Mouse (Mus musculus) spleen, adult 2 months (tissue): Measurements from ENCODE around the gene Rxfp4. TPM values are rescaled to one million over a fixed set of nuclear protein-coding genes. Genes with fewer than 3 reads are reported as not detected.
A peak's percentile ranks its signal among the peaks of the same experiment; 100 is the strongest.

Experiments
- DNase-seq, 2 experiments: peaks; one replicate each; pipeline versions ENCODE4 v3.0.0 to v3.0.0-alpha.2; 2012 to 2021; ENCODE audit warnings: low spot score in 2 of 2, low read depth in 1 of 2
- H3K27ac ChIP-seq: fragments of 200-500 bp; 2 replicates; pipeline ENCODE4 v1.5.1; 2012; ENCODE audit warnings: low read length, inconsistent platforms; ENCODE audit not compliant: insufficient read depth
- H3K27me3 ChIP-seq: fragments of 200-500 bp; 2 replicates; pipeline ENCODE4 v1.6.1; 2012; ENCODE audit warnings: mild to moderate bottlenecking, moderate library complexity, low read length, inconsistent platforms; ENCODE audit not compliant: control insufficient read depth, insufficient read depth
- H3K36me3 ChIP-seq: fragments of 200-500 bp; 2 replicates; pipeline ENCODE4 v1.6.1; 2012; ENCODE audit warnings: mild to moderate bottlenecking, low read length, inconsistent platforms; ENCODE audit not compliant: control insufficient read depth, insufficient read depth
- H3K4me1 ChIP-seq: fragments of 200-500 bp; 2 replicates; pipeline ENCODE4 v1.6.1; 2011; ENCODE audit warnings: inconsistent platforms; ENCODE audit not compliant: control insufficient read depth, insufficient read depth, insufficient read length
- H3K4me3 ChIP-seq: fragments of 200-500 bp; 2 replicates; pipeline ENCODE4 v1.5.1; 2011; ENCODE audit warnings: mild to moderate bottlenecking, inconsistent platforms; ENCODE audit not compliant: insufficient read depth, insufficient read length; ENCODE audit errors: extremely low read depth
- CTCF ChIP-seq: fragments of 200-500 bp; IDR thresholded peaks from 2 replicates; pipeline ENCODE4 v1.5.1; 2011; ENCODE audit warnings: mild to moderate bottlenecking, inconsistent platforms; ENCODE audit not compliant: insufficient read depth, insufficient read length, insufficient replicate concordance; ENCODE audit errors: extremely low read depth
- POLR2A ChIP-seq: fragments of 200-500 bp; IDR thresholded peaks from 2 replicates; pipeline ENCODE4 v1.6.1; 2011; ENCODE audit warnings: low read depth, low read length, inconsistent platforms
- WGBS: fragments of 180-500 bp; shearing (Covaris S2); methylation state at CpG from one replicate; pipeline ENCODE4 v1.1.7; 2018; 5-methylcytosine and 5-hydroxymethylcytosine counted together
- polyA plus RNA-seq: library from polyadenylated mRNA; depleted of rRNA; stranded (reverse); fragments of >200 nt; gene quantifications from 2 replicates; pipeline ENCODE4 v1.2.3, GENCODE M21; 2012

The Rxfp4 gene
- polyA plus RNA-seq, 1 experiment, result not detected

- Histone ChIP-seq H3K4me1 (peaks cover 31% of the 10 kb centered on the region; the same call in 1 of the 2 replicates), H3K27ac (peak overlapping the region; percentile 93), H3K27me3 (no peaks in the 10 kb centered on the region), H3K36me3 (0 out of 2 replicates have a peak, but pooled peaks cover 1% of the 10 kb centered on the region), H3K4me3 (peak overlapping the region; percentile 88)
- WGBS, result 12% methylated on average over 15 of the region's 15 CpGs
- DNase-seq, result no peak
- TF ChIP-seq POLR2A (no peak), CTCF (no peak)
Observed at GRCm38 (mm10) chr3:88620146-88620991, 32.6 kb downstream of the Rxfp4 start.

- no peak overlapping the region for H3K27ac ChIP-seq
- H3K36me3 ChIP-seq, result peaks cover 2% of the 10 kb centered on the region; the same call in 1 of the 2 replicates
- no peaks in the 10 kb centered on the region for H3K27me3 ChIP-seq
- 52% methylated on average over 9 of the region's 9 CpGs for WGBS
- TF ChIP-seq CTCF (no peak), POLR2A (no peak)
- peaks cover 29% of the 10 kb centered on the region; the same call in 1 of the 2 replicates for H3K4me1 ChIP-seq
- no peak for DNase-seq
- H3K4me3 ChIP-seq, result no peak overlapping the region
Observed at GRCm38 (mm10) chr3:88619113-88620097, 33.5 kb downstream of the Rxfp4 start.

- 77% methylated on average over 8 of the region's 8 CpGs for WGBS
- Histone ChIP-seq H3K4me3 (no peak overlapping the region), H3K27me3 (no peaks in the 10 kb centered on the region), H3K4me1 (peaks cover 21% of the 10 kb centered on the region; the same call in 1 of the 2 replicates), H3K27ac (no peak overlapping the region; the same call in 1 of the 2 replicates), H3K36me3 (peaks cover 2% of the 10 kb centered on the region; the same call in 1 of the 2 replicates)
- TF ChIP-seq CTCF, result no peak
- no peak for DNase-seq
Observed at GRCm38 (mm10) chr3:88618074-88618871, 34.7 kb downstream of the Rxfp4 start.

- TF ChIP-seq POLR2A (no peak), CTCF (no peak)
- peaks cover 21% of the 10 kb centered on the region; the same call in 1 of the 2 replicates for H3K4me1 ChIP-seq
- 86% methylated on average over 3 of the region's 3 CpGs for WGBS
- DNase-seq, result no peak
- no peaks in the 10 kb centered on the region for H3K27me3 ChIP-seq
- H3K4me3 ChIP-seq, result no peak overlapping the region
- no peak overlapping the region for H3K27ac ChIP-seq
- peaks cover 2% of the 10 kb centered on the region; the same call in 1 of the 2 replicates for H3K36me3 ChIP-seq
Observed at GRCm38 (mm10) chr3:88616951-88617500, 35.9 kb downstream of the Rxfp4 start.

GRCm38 (mm10) chr3:88615902-88616391, 37.0 kb downstream of the Rxfp4 start:
- H3K36me3 ChIP-seq, result peaks cover 2% of the 10 kb centered on the region; the same call in 1 of the 2 replicates
- H3K4me1 ChIP-seq, result peaks cover 21% of the 10 kb centered on the region; the same call in 1 of the 2 replicates
- H3K4me3 ChIP-seq, result peak overlapping the region; percentile 22; the same call in 1 of the 2 replicates
- no peak for DNase-seq
- H3K27me3 ChIP-seq, result no peaks in the 10 kb centered on the region
- no peak overlapping the region for H3K27ac ChIP-seq
- TF ChIP-seq POLR2A, result no peak
- TF ChIP-seq CTCF, result no peak
- 73% methylated on average over 9 of the region's 9 CpGs for WGBS
